Mouse (Mus musculus) heart, embryonic 13.5 days (tissue): ENCODE measurements around the gene Fam198b. TPM values are rescaled to one million over a fixed set of nuclear protein-coding genes. Genes with fewer than 3 reads are reported as not detected.

Experiments used
- ATAC-seq: fragments of 200-750 bp; cut with Nextera tagmentation; 2 replicates; pipeline ENCODE4 v1.8.0; 2017; ENCODE audit warnings: moderate TSS enrichment; ENCODE audit not compliant: insufficient number of reproducible peaks, low FRiP score, low TSS enrichment; ENCODE audit errors: extremely low read depth
- H3K27ac ChIP-seq: fragments of 300-500 bp; sonication (generic); replicated peaks from 2 replicates; pipeline ENCODE4 v1.5.1; 2015; ENCODE audit warnings: moderate library complexity, mild to moderate bottlenecking, inconsistent platforms
- H3K27me3 ChIP-seq: fragments of 300-500 bp; sonication (generic); replicated peaks from 2 replicates; pipeline ENCODE4 v1.6.1; 2015; ENCODE audit warnings: mild to moderate bottlenecking, inconsistent platforms
- H3K36me3 ChIP-seq: fragments of 300-500 bp; sonication (generic); 2 replicates; pipeline ENCODE4 v1.6.1; 2015; ENCODE audit warnings: mild to moderate bottlenecking, inconsistent platforms
- H3K4me1 ChIP-seq: fragments of 300-500 bp; sonication (generic); 2 replicates; pipeline ENCODE4 v1.6.1; 2015; ENCODE audit warnings: inconsistent platforms
- H3K4me2 ChIP-seq: fragments of 300-500 bp; sonication (generic); 2 replicates; pipeline ENCODE4 v1.6.1; 2015; ENCODE audit warnings: inconsistent platforms, mild to moderate bottlenecking, moderate library complexity
- H3K4me3 ChIP-seq: fragments of 300-500 bp; sonication (generic); 2 replicates; pipeline ENCODE4 v1.5.1; 2015; ENCODE audit warnings: moderate library complexity, mild to moderate bottlenecking, inconsistent platforms
- H3K9ac ChIP-seq: fragments of 300-500 bp; sonication (generic); 2 replicates; pipeline ENCODE4 v1.6.1; 2015; ENCODE audit warnings: inconsistent platforms, mild to moderate bottlenecking, moderate library complexity
- H3K9me3 ChIP-seq: fragments of 300-500 bp; sonication (generic); 2 replicates; pipeline ENCODE4 v1.6.1; 2016; ENCODE audit warnings: inconsistent platforms
- WGBS: fragments of 180-500 bp; shearing (Covaris S2); methylation state at CpG from one replicate; pipeline ENCODE4 v1.1.7; 2015; ENCODE audit warnings: mixed read lengths; 5-methylcytosine and 5-hydroxymethylcytosine counted together
- polyA plus RNA-seq: library from polyadenylated mRNA; unstranded; fragments of >200 nt; fragmentation: Nextera tagmentation; extraction: Ambion mirVana; gene quantifications from 2 replicates; pipeline ENCODE4 v1.2.1, GENCODE M21; 2015

Gene Fam198b
- polyA plus RNA-seq, 1 experiment from 2014 or later, result 43.8 TPM

DNA sequence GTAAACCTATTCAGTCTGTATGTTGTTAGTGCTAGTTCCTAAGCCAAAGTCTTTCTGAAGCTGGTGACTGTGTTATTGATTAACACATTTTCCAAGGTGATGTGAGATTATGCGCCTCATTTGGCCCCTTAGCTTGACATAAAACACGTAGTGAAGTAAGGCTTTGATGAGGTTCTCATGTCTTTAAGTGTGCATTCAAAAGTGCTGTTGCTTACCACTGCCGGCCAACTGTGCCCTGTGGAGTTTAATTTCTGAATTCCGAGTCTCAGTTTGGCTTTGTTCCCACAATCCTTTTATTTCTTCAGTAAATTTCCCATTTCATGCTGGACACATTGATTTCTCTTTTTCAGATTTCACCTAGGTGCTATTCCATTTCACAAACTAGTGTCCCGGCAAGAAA lies 26.6 kb upstream of the Fam198b start:
- no peaks in the 10 kb centered on the region for H3K9me3 ChIP-seq
- WGBS, result 77% methylated on average over 5 of the region's 5 CpGs

GRCm38 (mm10) chr3:79858221-79858620 lies 26.1 kb upstream of the Fam198b start:
- Histone ChIP-seq H3K4me3 (no peak overlapping the region), H3K9ac (no peak overlapping the region), H3K9me3 (no peaks in the 10 kb centered on the region), H3K27me3 (no peaks in the 10 kb centered on the region), H3K27ac (no peak overlapping the region), H3K4me2 (no peak overlapping the region), H3K4me1 (0 out of 2 replicates have a peak, but pooled peaks cover 7% of the 10 kb centered on the region), H3K36me3 (no peaks in the 10 kb centered on the region)
- 77% methylated on average over 3 of the region's 3 CpGs for WGBS
- ATAC-seq, result no peak

More for the DNA sequence above, 26.6 kb upstream of the Fam198b start:
- H3K4me1 ChIP-seq, result peaks cover 10% of the 10 kb centered on the region
- no peaks in the 10 kb centered on the region for H3K36me3 ChIP-seq
- H3K4me2 ChIP-seq, result no peak overlapping the region
- ATAC-seq, result no peak
- H3K27me3 ChIP-seq, result no peaks in the 10 kb centered on the region
- H3K9ac ChIP-seq, result no peak overlapping the region
- no peak overlapping the region for H3K27ac ChIP-seq
- no peak overlapping the region for H3K4me3 ChIP-seq

DNA sequence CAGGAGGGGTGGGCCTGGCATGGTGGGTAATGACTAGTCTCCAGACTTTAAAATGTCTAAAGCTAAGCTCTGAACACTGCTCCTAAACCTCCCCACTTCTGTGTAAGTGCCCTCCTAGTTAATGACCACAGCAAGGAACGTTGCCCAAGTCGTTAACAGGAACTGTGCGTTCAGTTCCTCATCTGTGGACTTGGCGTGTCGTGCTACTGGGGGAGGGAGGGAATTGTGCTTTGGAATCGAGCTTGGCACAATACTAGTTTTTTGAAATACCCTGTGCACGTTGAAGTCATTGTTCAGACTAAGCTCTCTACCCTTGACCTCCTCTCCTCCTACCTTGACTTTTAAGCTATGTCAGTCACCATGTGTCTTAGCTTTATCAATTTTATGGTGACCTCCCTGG lies 19.5 kb upstream of the Fam198b start:
- no peaks in the 10 kb centered on the region for H3K9me3 ChIP-seq
- no peaks in the 10 kb centered on the region for H3K36me3 ChIP-seq
- H3K4me1 ChIP-seq, result no peaks in the 10 kb centered on the region
- H3K9ac ChIP-seq, result no peak overlapping the region
- H3K27me3 ChIP-seq, result no peaks in the 10 kb centered on the region
- H3K27ac ChIP-seq, result no peak overlapping the region
- H3K4me2 ChIP-seq, result no peak overlapping the region
- H3K4me3 ChIP-seq, result no peak overlapping the region
- ATAC-seq, result no peak
- WGBS, result 77% methylated on average over 7 of the region's 7 CpGs

GRCm38 (mm10) chr3:79866089-79866488 lies 18.2 kb upstream of the Fam198b start:
- ATAC-seq, result no peak
- Histone ChIP-seq H3K4me2 (no peak overlapping the region), H3K36me3 (no peaks in the 10 kb centered on the region)

GRCm38 (mm10) chr3:79866526-79866925 lies 17.8 kb upstream of the Fam198b start:
- no peak for ATAC-seq
- 82% methylated on average over 9 of the region's 9 CpGs for WGBS
- H3K9ac ChIP-seq, result no peak overlapping the region
- H3K4me1 ChIP-seq, result no peaks in the 10 kb centered on the region
- H3K4me2 ChIP-seq, result no peak overlapping the region
- no peak overlapping the region for H3K4me3 ChIP-seq
- no peaks in the 10 kb centered on the region for H3K36me3 ChIP-seq
- no peak overlapping the region for H3K27ac ChIP-seq
- H3K27me3 ChIP-seq, result no peaks in the 10 kb centered on the region
- no peaks in the 10 kb centered on the region for H3K9me3 ChIP-seq

More at GRCm38 (mm10) chr3:79866089-79866488, 18.2 kb upstream of the Fam198b start:
- Histone ChIP-seq H3K27ac (no peak overlapping the region), H3K9ac (no peak overlapping the region), H3K9me3 (no peaks in the 10 kb centered on the region), H3K4me1 (no peaks in the 10 kb centered on the region), H3K27me3 (no peaks in the 10 kb centered on the region), H3K4me3 (no peak overlapping the region)
- WGBS, result 75% methylated on average over 3 of the region's 3 CpGs

GRCm38 (mm10) chr3:79867121-79867709 lies 17.1 kb upstream of the Fam198b start:
- no peaks in the 10 kb centered on the region for H3K4me1 ChIP-seq
- H3K27me3 ChIP-seq, result no peaks in the 10 kb centered on the region
- no peak overlapping the region for H3K4me3 ChIP-seq
- H3K4me2 ChIP-seq, result no peak overlapping the region
- H3K27ac ChIP-seq, result no peak overlapping the region
- no peaks in the 10 kb centered on the region for H3K36me3 ChIP-seq
- no peak overlapping the region for H3K9ac ChIP-seq
- no peak for ATAC-seq
- 49% methylated on average over 1 of the region's 1 CpGs for WGBS
- no peaks in the 10 kb centered on the region for H3K9me3 ChIP-seq

DNA sequence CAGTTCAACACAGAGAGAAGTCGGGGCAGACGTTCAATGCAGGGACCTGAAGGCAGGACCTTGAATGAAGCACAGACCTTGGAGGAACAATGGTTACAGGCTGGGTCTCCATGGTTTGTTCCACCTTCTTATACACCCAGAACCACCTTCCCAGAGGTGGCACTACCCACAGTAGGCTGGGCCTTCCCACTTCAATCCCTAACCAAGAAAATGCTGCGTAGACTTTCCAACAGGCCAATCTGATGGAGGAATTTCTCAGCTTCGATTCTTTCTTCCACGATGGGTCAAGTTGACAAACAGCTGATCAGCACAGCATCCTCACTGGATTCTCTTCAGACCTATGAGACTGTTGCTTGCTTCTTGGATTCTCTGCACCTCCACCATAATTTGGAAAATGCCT lies 8.9 kb upstream of the Fam198b start:
- Histone ChIP-seq H3K9ac (no peak overlapping the region), H3K9me3 (no peaks in the 10 kb centered on the region), H3K4me2 (no peak overlapping the region), H3K36me3 (no peaks in the 10 kb centered on the region), H3K27ac (no peak overlapping the region), H3K27me3 (no peaks in the 10 kb centered on the region), H3K4me1 (peaks cover 11% of the 10 kb centered on the region), H3K4me3 (no peak overlapping the region)
- WGBS, result 84% methylated on average over 5 of the region's 5 CpGs
- no peak for ATAC-seq

- no peak overlapping the region for H3K27ac ChIP-seq
- WGBS, result 70% methylated on average over 3 of the region's 3 CpGs
These were observed 6.0 kb upstream of the Fam198b start for GRCm38 (mm10) chr3:79878350-79878749.

GRCm38 (mm10) chr3:79879246-79879645 lies 5.1 kb upstream of the Fam198b start:
- WGBS, result 42% methylated on average over 9 of the region's 9 CpGs
- Histone ChIP-seq H3K9ac (peak overlapping the region; percentile 64), H3K9me3 (no peaks in the 10 kb centered on the region), H3K27ac (no peak overlapping the region; the same call in 1 of the 2 replicates), H3K4me3 (peak overlapping the region; percentile 22; the same call in 1 of the 2 replicates), H3K27me3 (no peaks in the 10 kb centered on the region), H3K4me1 (peaks cover 22% of the 10 kb centered on the region), H3K36me3 (no peaks in the 10 kb centered on the region), H3K4me2 (peak overlapping the region; percentile 58)
- no peak for ATAC-seq

More at GRCm38 (mm10) chr3:79878350-79878749, 6.0 kb upstream of the Fam198b start:
- Histone ChIP-seq H3K9ac (no peak overlapping the region), H3K9me3 (no peaks in the 10 kb centered on the region), H3K36me3 (no peaks in the 10 kb centered on the region), H3K4me1 (peaks cover 16% of the 10 kb centered on the region), H3K27me3 (no peaks in the 10 kb centered on the region), H3K4me2 (no peak overlapping the region), H3K4me3 (no peak overlapping the region)
- no peak for ATAC-seq

DNA sequence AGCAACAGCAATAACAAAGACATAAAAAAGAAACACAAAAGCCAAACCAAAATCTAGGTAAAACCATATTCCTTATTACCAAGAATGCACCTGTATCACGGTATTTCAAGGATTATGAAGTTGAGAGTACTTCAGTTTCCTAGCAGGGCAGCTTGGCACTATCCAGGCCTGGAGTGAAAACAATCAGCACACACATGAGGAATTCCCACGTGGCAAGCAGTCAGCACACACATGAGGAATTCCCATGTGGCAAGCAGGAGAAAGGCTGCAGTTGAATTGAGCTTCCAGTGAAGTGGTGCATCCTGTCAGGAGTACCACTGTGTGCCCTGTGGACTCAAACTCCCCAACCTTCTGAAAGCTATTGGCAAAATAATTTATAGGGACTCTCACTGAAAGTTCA lies 2.7 kb upstream of the Fam198b start:
- Histone ChIP-seq H3K9ac (no peak overlapping the region), H3K9me3 (no peaks in the 10 kb centered on the region), H3K27ac (no peak overlapping the region), H3K36me3 (no peaks in the 10 kb centered on the region), H3K4me1 (peaks cover 31% of the 10 kb centered on the region), H3K4me3 (no peak overlapping the region), H3K4me2 (no peak overlapping the region), H3K27me3 (no peaks in the 10 kb centered on the region)
- no peak for ATAC-seq
- WGBS, result 51% methylated on average over 2 of the region's 2 CpGs

DNA sequence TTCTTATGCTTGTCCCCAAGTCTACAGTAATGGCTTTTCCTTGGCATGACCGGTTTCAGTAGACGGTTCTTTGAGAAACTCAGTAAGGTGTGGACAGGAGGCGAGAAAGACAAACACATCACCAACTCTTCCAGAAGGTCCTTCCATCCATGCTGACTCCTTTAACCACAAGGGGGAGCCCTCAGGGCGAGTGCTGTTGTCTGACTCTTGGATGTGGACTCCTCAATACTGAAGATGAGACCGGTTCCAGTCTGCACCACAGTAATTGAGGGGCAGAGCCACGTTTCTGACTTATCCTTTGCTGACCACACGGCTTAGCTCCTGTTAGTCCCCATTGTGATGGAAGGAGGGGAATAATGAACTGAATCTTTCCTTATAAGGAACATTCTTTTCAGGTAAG lies 1.2 kb upstream of the Fam198b start:
- Histone ChIP-seq H3K27me3 (no peaks in the 10 kb centered on the region), H3K4me3 (no peak overlapping the region), H3K4me1 (peaks cover 40% of the 10 kb centered on the region), H3K4me2 (no peak overlapping the region), H3K9ac (no peak overlapping the region), H3K9me3 (no peaks in the 10 kb centered on the region), H3K27ac (peak overlapping the region; percentile 95; the same call in 1 of the 2 replicates), H3K36me3 (no peaks in the 10 kb centered on the region)
- ATAC-seq, result no peak
- 22% methylated on average over 7 of the region's 7 CpGs for WGBS

- Histone ChIP-seq H3K4me2 (peak overlapping the region; percentile 80), H3K4me1 (peaks cover 43% of the 10 kb centered on the region), H3K27ac (peak overlapping the region; percentile 95), H3K27me3 (no peaks in the 10 kb centered on the region), H3K9me3 (no peaks in the 10 kb centered on the region), H3K36me3 (no peaks in the 10 kb centered on the region), H3K9ac (peak overlapping the region; percentile 88), H3K4me3 (peak overlapping the region; percentile 61)
- 10% methylated on average over 9 of the region's 9 CpGs for WGBS
- no peak for ATAC-seq
These were observed 442 bp downstream of the Fam198b start for GRCm38 (mm10) chr3:79884761-79885189.
